Mouse (Mus musculus): ENCODE data around the gene Snx18.

Snx18 gene

GRCm38 (mm10) chr13:113566411-113566810, 52.0 kb downstream of the Snx18 start:
- no peak for DNase-seq (ENCODE audit: low spot score in 2 of 2)

- DNase-seq (ENCODE audit: low spot score in 2 of 2) = no peak
Measured at GRCm38 (mm10) chr13:113559646-113560045, 58.7 kb downstream of the Snx18 start.

GRCm38 (mm10) chr13:113556538-113556937, 61.8 kb downstream of the Snx18 start:
- DNase-seq (ENCODE audit: low spot score in 2 of 2) = no peak

- DNase-seq (ENCODE audit: low spot score in 2 of 2) = peak in 1 of 2 experiments; percentile 42
Measured at GRCm38 (mm10) chr13:113555226-113555625, 63.1 kb downstream of the Snx18 start.

GRCm38 (mm10) chr13:113553603-113554230, 64.6 kb downstream of the Snx18 start:
- DNase-seq (ENCODE audit: low spot score in 2 of 2) = peak in 1 of 2 experiments; percentile 48

GRCm38 (mm10) chr13:113552341-113552740, 66.0 kb downstream of the Snx18 start:
- DNase-seq (ENCODE audit: low spot score in 2 of 2) = no peak

- peak; percentile 15 to 43 for DNase-seq (ENCODE audit: low spot score in 2 of 2)
Measured at GRCm38 (mm10) chr13:113550866-113551565, 67.3 kb downstream of the Snx18 start.

- DNase-seq (ENCODE audit: low spot score in 2 of 2) = no peak
Measured at GRCm38 (mm10) chr13:113549021-113549420, 69.3 kb downstream of the Snx18 start.

GRCm38 (mm10) chr13:113547807-113548426, 70.4 kb downstream of the Snx18 start:
- DNase-seq (ENCODE audit: low spot score in 2 of 2) = no peak

- no peak for DNase-seq (ENCODE audit: low spot score in 2 of 2)
Measured at GRCm38 (mm10) chr13:113542374-113542773, 76.0 kb downstream of the Snx18 start.

Measured in urinary bladder, postnatal 36 days (tissue).